Mouse (Mus musculus) heart, embryonic 12.5 days (tissue): ENCODE results near the gene Wdr59. TPM values are rescaled to one million over a fixed set of nuclear protein-coding genes. Genes with fewer than 3 reads are reported as not detected.

Experiments used
- ATAC-seq: fragments of 200-750 bp; cut with Nextera tagmentation; 2 replicates; pipeline ENCODE4 v1.8.0; 2017; ENCODE audit warnings: moderate TSS enrichment, moderate library complexity; ENCODE audit not compliant: insufficient number of reproducible peaks, low FRiP score
- H3K27ac ChIP-seq: fragments of 300-500 bp; sonication (generic); 2 replicates; pipeline ENCODE4 v1.5.1; 2016; ENCODE audit warnings: mild to moderate bottlenecking, moderate library complexity; ENCODE audit not compliant: poor library complexity, severe bottlenecking
- H3K27me3 ChIP-seq: fragments of 300-500 bp; sonication (generic); replicated peaks from 2 replicates; pipeline ENCODE4 v1.6.1; 2016; ENCODE audit warnings: mild to moderate bottlenecking, moderate library complexity
- H3K36me3 ChIP-seq: fragments of 300-500 bp; sonication (generic); 2 replicates; pipeline ENCODE4 v1.6.1; 2016; ENCODE audit warnings: mild to moderate bottlenecking, moderate library complexity
- H3K4me1 ChIP-seq: fragments of 300-500 bp; sonication (generic); replicated peaks from 2 replicates; pipeline ENCODE4 v1.6.1; 2016; ENCODE audit warnings: mild to moderate bottlenecking
- H3K4me2 ChIP-seq: fragments of 300-500 bp; sonication (generic); 2 replicates; pipeline ENCODE4 v1.6.1; 2016; ENCODE audit warnings: mild to moderate bottlenecking, moderate library complexity
- H3K4me3 ChIP-seq: fragments of 300-500 bp; sonication (generic); 2 replicates; pipeline ENCODE4 v1.5.1; 2016; ENCODE audit warnings: mild to moderate bottlenecking
- H3K9ac ChIP-seq: fragments of 300-500 bp; sonication (generic); 2 replicates; pipeline ENCODE4 v1.6.1; 2016; ENCODE audit warnings: mild to moderate bottlenecking, moderate library complexity
- H3K9me3 ChIP-seq: fragments of 300-500 bp; sonication (generic); replicated peaks from 2 replicates; pipeline ENCODE4 v1.6.1; 2016; ENCODE audit warnings: mild to moderate bottlenecking, moderate library complexity
- WGBS: fragments of 180-500 bp; shearing (Covaris S2); methylation state at CpG from one replicate; pipeline ENCODE4 v1.1.7; 2016; 5-methylcytosine and 5-hydroxymethylcytosine counted together
- polyA plus RNA-seq: library from polyadenylated mRNA; unstranded; fragments of >200 nt; fragmentation: Nextera tagmentation; extraction: Ambion mirVana; gene quantifications from 2 replicates; pipeline ENCODE4 v1.2.1, GENCODE M21; 2016

Wdr59 gene
- polyA plus RNA-seq, 1 experiment from 2014 or later = 4.7 TPM

DNA sequence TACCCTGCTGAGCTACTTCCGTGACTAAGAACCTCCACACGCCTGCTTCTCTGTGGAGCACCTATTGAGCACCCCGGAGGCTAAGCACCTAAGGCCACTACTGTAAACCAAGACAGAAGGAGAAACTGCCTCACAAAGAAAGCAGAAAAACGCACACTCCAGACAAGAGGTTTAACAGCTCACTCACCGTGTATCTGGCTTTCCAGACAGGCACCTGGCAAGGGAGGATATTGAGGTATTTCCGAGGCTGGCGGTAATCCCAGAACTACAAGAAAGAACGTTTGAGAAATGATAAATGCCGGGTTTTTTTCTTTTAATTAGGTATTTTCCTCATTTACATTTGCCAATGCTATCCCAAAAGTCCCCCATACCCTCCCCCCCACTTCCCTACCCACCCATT, 29.4 kb downstream of the Wdr59 start:
- Histone ChIP-seq H3K9me3 (no peaks in the 10 kb centered on the region), H3K4me2 (no peak overlapping the region), H3K4me3 (no peak overlapping the region), H3K9ac (no peak overlapping the region), H3K27ac (no peak overlapping the region), H3K36me3 (peaks cover 40% of the 10 kb centered on the region), H3K27me3 (no peaks in the 10 kb centered on the region), H3K4me1 (peaks cover 8% of the 10 kb centered on the region; the same call in 1 of the 2 replicates)
- WGBS = 83% methylated on average over 9 of the region's 9 CpGs
- no peak for ATAC-seq

DNA sequence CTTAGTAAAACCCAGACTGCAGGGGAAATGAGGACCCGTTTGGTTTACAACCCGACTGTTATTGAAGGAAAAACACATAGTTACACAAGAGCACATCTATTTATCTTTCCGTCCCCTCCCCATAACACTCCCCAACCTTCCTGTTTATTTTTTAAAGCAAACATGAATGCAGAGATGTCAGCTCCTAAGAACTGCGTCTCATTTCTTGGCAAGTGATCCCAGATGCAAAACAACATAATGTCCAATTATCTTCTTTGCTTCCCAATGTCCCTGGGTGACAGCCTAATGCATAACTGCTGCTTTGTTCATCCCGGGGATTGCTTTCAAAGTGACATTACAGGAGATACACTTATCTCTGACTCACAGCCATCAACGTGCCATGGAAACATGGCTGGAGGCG, 30.7 kb downstream of the Wdr59 start:
- H3K36me3 ChIP-seq = peaks cover 40% of the 10 kb centered on the region
- WGBS = 52% methylated on average over 7 of the region's 7 CpGs
- ATAC-seq = no peak

DNA sequence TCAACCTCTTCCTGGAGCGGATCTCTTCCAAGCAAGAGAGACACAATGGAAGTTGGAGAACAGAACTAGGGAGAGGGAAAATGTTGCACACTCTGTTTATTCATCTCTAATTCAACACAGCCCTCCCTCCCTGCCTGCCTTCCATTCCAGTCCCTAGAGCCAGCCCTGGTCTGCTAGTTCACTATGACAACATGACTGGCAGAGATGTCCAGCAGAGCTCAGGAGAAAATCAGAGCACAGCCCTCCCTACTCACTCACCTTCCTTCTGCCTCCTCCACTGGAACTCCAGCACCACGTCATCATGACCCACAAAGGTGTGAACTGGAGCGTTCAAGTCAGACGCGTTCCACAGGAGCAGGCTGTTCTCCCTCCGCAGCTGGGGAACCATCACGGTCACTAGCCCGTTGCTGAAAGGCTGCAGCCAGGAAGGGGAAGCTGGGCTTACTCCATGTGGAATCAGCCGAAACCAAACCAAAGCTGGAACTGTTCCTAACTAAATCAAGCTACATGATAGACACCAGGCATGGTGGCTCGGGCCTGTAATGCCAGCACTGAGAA, 31.8 kb downstream of the Wdr59 start:
- Histone ChIP-seq H3K27ac (no peak overlapping the region), H3K4me1 (peaks cover 8% of the 10 kb centered on the region; the same call in 1 of the 2 replicates), H3K36me3 (peaks cover 35% of the 10 kb centered on the region), H3K4me2 (no peak overlapping the region), H3K4me3 (no peak overlapping the region), H3K9me3 (no peaks in the 10 kb centered on the region), H3K27me3 (no peaks in the 10 kb centered on the region), H3K9ac (no peak overlapping the region)
- no peak for ATAC-seq
- WGBS = 65% methylated on average over 10 of the region's 10 CpGs

More for the DNA sequence above, 30.7 kb downstream of the Wdr59 start:
- H3K9me3 ChIP-seq = no peaks in the 10 kb centered on the region
- no peaks in the 10 kb centered on the region for H3K27me3 ChIP-seq
- H3K9ac ChIP-seq = no peak overlapping the region
- no peak overlapping the region for H3K4me3 ChIP-seq
- H3K4me1 ChIP-seq = peaks cover 8% of the 10 kb centered on the region; the same call in 1 of the 2 replicates
- H3K4me2 ChIP-seq = no peak overlapping the region
- H3K27ac ChIP-seq = no peak overlapping the region

DNA sequence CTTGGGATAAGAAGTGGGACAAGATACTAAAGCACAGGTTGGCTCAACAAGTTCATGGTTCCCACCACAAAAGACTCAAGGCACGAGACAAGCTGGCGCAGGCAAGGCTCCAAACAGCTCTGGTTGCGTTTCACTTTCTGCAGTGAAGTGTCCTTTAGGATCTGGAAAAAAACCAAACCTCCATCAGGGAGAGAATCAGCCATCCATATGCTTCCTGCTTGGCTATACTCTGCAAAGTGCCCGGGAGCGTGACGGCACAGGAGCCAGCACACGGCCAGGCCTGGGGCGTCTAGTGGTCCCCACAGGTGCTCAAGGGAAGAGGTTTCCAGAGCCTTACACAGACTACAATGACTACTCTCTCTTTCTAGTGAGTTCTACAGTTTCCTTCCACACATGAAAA, 41.2 kb downstream of the Wdr59 start:
- no peak overlapping the region for H3K27ac ChIP-seq
- WGBS = 92% methylated on average over 8 of the region's 8 CpGs
- H3K4me2 ChIP-seq = no peak overlapping the region
- H3K9me3 ChIP-seq = peaks cover 6% of the 10 kb centered on the region; the same call in 1 of the 2 replicates
- H3K9ac ChIP-seq = no peak overlapping the region
- peaks cover 77% of the 10 kb centered on the region for H3K36me3 ChIP-seq
- H3K27me3 ChIP-seq = no peaks in the 10 kb centered on the region
- H3K4me1 ChIP-seq = no peaks in the 10 kb centered on the region
- no peak for ATAC-seq
- H3K4me3 ChIP-seq = no peak overlapping the region

DNA sequence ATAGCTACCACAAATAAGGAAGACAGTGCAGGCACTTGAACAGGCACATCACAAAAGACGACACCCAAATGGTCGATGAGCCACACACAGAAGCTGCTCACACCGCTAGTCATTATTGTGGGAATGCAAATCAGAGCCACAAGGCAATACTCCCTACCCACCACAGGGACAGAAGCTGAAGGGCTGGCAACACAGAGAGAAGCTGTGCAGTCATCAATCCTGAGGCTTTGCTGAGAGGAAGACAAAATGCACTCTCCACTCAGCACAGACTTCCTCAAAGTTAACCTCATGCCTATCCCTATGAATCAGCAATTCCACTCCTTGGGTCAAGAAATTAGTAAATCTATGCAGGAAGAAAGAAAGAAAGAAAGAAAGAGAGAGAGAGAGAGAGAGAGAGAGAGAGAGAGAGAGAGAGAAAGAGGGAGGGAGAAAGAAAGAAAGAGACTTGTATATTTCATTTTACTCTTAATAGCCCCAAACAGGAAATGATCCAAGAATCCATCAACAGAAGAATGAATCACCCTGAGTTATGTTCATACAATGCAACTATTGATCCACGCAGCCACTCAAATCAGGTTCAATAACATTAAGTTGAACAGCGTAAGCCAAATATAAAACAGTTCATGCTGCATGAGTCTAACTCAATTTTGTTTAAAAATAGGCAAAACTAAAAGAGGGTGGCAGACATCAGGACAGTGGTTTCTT, 44.0 kb downstream of the Wdr59 start:
- no peak overlapping the region for H3K4me3 ChIP-seq
- peaks cover 6% of the 10 kb centered on the region; the same call in 1 of the 2 replicates for H3K9me3 ChIP-seq
- no peak overlapping the region for H3K9ac ChIP-seq
- H3K4me1 ChIP-seq = no peaks in the 10 kb centered on the region
- H3K27me3 ChIP-seq = no peaks in the 10 kb centered on the region
- no peak for ATAC-seq
- H3K4me2 ChIP-seq = no peak overlapping the region
- no peak overlapping the region for H3K27ac ChIP-seq
- H3K36me3 ChIP-seq = peaks cover 69% of the 10 kb centered on the region
- WGBS = 89% methylated on average over 5 of the region's 5 CpGs

DNA sequence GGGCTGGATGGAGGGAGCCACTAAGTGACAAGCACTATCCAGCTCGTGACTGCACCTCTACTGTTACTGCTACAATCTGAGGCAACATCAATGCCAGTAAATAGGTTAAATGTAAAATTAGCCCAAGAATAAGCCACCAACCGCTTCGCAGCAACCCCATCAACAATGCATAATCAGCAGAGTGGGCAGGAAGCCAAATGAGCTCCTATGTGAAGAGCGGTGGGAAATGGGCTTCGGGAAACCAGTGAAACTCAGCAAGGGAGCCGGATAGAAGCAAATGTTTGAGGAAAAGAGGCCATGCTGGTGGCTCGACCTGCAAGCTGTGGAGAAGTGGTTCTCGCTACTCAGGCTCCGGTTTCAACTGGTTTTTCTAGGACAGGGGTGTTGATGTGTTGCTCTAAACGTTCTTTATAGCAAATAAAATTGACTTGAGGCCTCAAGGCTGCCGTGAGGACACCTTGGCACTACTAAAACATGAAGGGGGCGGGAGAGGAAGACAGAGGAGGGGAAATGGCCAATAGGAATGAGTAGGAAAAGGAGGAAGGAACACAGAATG, 50.3 kb downstream of the Wdr59 start:
- peaks cover 8% of the 10 kb centered on the region for H3K4me1 ChIP-seq
- no peak overlapping the region for H3K27ac ChIP-seq
- 81% methylated on average over 12 of the region's 12 CpGs for WGBS
- no peaks in the 10 kb centered on the region for H3K27me3 ChIP-seq
- no peak overlapping the region for H3K9ac ChIP-seq
- H3K4me2 ChIP-seq = no peak overlapping the region
- peaks cover 31% of the 10 kb centered on the region for H3K36me3 ChIP-seq
- H3K9me3 ChIP-seq = no peaks in the 10 kb centered on the region
- H3K4me3 ChIP-seq = no peak overlapping the region
- no peak for ATAC-seq

DNA sequence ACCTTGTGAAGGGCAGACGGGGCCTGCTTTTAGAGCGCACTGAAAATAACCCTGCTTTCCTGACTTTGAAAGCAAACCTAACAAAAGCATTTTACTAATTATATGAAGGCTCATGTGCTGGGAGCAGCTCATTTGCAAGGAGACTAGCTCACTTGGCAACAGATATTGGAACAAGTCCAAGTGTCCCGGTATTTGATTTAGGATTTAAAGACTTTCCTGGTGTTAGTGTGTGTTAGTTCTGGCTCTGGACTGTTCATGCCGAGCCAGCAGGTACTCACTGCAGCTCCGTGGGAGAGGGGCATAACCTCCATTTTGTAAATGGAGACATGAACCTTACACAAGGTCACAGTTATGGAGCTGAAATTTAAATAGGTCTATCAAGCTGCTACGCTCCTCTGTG, 52.9 kb downstream of the Wdr59 start:
- H3K27me3 ChIP-seq = no peaks in the 10 kb centered on the region
- no peak overlapping the region for H3K9ac ChIP-seq
- peaks cover 16% of the 10 kb centered on the region for H3K4me1 ChIP-seq
- WGBS = 71% methylated on average over 6 of the region's 6 CpGs
- H3K4me2 ChIP-seq = no peak overlapping the region
- H3K27ac ChIP-seq = no peak overlapping the region
- H3K4me3 ChIP-seq = no peak overlapping the region
- no peaks in the 10 kb centered on the region for H3K9me3 ChIP-seq
- ATAC-seq = no peak
- H3K36me3 ChIP-seq = peaks cover 13% of the 10 kb centered on the region

DNA sequence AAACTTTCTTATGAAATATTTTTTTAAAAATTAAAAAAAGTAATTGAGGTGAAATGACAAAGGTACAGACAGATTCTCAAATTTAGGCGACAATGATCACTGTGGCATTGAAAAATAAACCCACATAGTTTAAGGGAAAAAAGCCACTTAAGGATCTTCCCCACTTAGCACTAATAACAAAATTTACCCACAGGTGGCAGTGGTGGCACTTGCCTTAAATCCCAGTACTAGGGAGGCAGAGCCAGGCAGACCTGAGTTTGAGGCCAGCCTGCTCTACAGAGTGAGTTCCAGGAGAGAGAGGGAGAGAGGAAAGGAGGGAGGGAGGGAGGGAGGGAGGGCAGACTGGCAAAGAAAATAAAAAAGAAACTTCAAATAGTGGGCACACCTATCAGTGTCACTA, 56.6 kb downstream of the Wdr59 start:
- WGBS = 83% methylated on average over 1 of the region's 1 CpGs
- no peak overlapping the region for H3K4me3 ChIP-seq
- no peaks in the 10 kb centered on the region for H3K27me3 ChIP-seq
- no peak for ATAC-seq
- no peak overlapping the region for H3K9ac ChIP-seq
- H3K9me3 ChIP-seq = no peaks in the 10 kb centered on the region
- H3K4me2 ChIP-seq = no peak overlapping the region
- peaks cover 16% of the 10 kb centered on the region for H3K4me1 ChIP-seq
- H3K27ac ChIP-seq = no peak overlapping the region
- peaks cover 24% of the 10 kb centered on the region for H3K36me3 ChIP-seq

DNA sequence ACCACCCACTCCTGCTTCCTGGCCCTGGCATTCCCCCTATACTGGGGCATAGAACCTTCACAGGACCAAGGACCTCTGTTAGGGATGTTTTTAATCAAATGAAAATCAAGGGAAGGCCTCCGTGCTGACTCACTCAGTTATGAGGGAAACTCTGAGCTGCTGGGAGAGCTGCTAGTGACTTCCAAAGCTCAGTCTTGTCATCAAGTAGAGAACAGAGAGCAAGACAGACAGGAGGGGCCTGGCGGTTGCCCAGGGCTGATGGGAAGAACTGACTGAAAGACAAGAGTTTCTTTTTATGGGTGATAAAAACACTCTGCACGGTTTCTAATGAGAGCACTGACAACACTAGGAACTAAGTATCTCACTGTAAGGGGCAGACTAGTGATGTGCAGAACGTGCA, 57.4 kb downstream of the Wdr59 start:
- H3K4me2 ChIP-seq = no peak overlapping the region
- no peak overlapping the region for H3K27ac ChIP-seq
- WGBS = 41% methylated on average over 4 of the region's 4 CpGs
- ATAC-seq = no peak
- peaks cover 25% of the 10 kb centered on the region for H3K36me3 ChIP-seq
- H3K27me3 ChIP-seq = no peaks in the 10 kb centered on the region
- peaks cover 16% of the 10 kb centered on the region for H3K4me1 ChIP-seq
- no peak overlapping the region for H3K4me3 ChIP-seq
- no peaks in the 10 kb centered on the region for H3K9me3 ChIP-seq
- H3K9ac ChIP-seq = no peak overlapping the region

DNA sequence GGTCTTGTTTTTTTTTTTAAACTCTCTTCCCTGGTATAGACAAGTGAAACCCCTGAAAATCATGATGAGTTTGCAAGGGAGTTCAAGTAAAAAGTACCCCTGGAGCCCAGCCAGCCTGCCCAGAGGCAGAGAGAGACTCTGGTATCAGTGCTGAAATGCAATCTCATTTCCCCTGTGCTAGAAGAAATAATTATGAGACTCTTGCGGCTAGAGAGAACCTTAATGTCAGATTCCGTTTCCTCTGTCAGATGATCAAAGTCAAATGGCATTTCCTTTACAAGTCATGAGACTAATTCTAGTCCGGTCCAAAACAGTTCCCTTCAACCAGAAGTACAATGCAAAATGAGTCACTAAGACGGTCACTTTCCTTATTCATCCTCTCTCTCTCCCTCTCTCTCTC, 72.2 kb downstream of the Wdr59 start:
- WGBS = 38% methylated on average over 4 of the region's 4 CpGs
- H3K27me3 ChIP-seq = no peaks in the 10 kb centered on the region
- peaks cover 12% of the 10 kb centered on the region for H3K36me3 ChIP-seq
- no peak overlapping the region for H3K4me3 ChIP-seq
- ATAC-seq = no peak
- H3K27ac ChIP-seq = peak overlapping the region; percentile 48
- no peak overlapping the region for H3K9ac ChIP-seq
- H3K4me2 ChIP-seq = no peak overlapping the region
- H3K9me3 ChIP-seq = no peaks in the 10 kb centered on the region
- H3K4me1 ChIP-seq = peaks cover 28% of the 10 kb centered on the region

DNA sequence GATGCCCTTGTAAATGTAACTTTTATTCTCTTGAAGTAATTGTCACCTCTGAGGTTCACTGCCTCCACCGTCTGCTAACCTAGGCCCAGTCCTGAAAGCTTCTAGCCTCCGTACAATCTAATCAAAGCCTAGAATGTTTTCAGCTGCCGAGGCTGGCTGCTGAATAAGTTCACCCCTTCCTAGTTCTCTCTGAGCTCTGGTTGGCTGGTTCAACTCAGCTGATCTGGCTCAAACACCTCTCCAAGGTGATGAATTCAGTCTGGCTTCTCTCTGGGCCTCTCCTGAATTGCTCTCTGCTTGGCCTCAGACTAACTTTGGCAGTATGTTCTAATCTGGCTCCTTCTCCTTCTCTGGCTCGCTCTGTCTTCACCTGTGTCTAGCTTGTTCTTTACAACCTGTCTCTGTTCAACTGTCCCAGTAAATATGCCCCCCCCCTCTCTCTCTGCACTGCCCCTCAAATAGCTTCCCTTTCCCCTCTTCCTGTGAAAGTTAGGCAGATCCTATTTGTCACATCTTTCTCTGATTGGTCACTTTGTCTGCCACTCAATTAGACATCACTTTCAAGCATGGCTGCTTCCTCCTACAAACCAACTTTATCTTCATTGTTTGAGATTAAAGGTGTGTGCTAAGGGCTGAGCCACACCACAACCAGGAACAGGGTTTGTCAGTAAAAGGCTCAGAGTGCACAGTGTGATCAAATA, 75.8 kb downstream of the Wdr59 start:
- peak; percentile 41; the same call in 1 of the 2 replicates for ATAC-seq
- peaks cover 35% of the 10 kb centered on the region for H3K4me1 ChIP-seq
- peak overlapping the region; percentile 64 for H3K27ac ChIP-seq
- no peak overlapping the region for H3K9ac ChIP-seq
- peaks cover 9% of the 10 kb centered on the region for H3K36me3 ChIP-seq
- H3K9me3 ChIP-seq = no peaks in the 10 kb centered on the region
- peak overlapping the region; percentile 23; the same call in 1 of the 2 replicates for H3K4me2 ChIP-seq
- no peaks in the 10 kb centered on the region for H3K27me3 ChIP-seq
- no peak overlapping the region for H3K4me3 ChIP-seq
- WGBS = 24% methylated on average over 4 of the region's 4 CpGs
